Mouse (Mus musculus) adrenal gland, postnatal 14 days (tissue): ENCODE measurements around the gene Wwox. TPM values are rescaled to one million over a fixed set of nuclear protein-coding genes. Genes with fewer than 3 reads are reported as not detected.
"Not testable (repeated sequence)": the region's sequence is repeated elsewhere in the genome, so short reads cannot be mapped to it uniquely, and the experiment has no call there.

Experiments used
- DNase-seq: peaks from one replicate; pipeline ENCODE4 v3.0.0; 2021; ENCODE audit warnings: mixed read lengths
- total RNA-seq: library from RNA; stranded (reverse); gene quantifications from 2 replicates; pipeline ENCODE4 v1.2.3, GENCODE M21; 2021

The Wwox gene
- total RNA-seq, 1 experiment from 2014 or later, result 22.4 TPM

- no peak for DNase-seq
These were observed 367.5 kb downstream of the Wwox start for GRCm38 (mm10) chr8:114806826-114807420.

- no peak for DNase-seq
These were observed 368.4 kb downstream of the Wwox start for GRCm38 (mm10) chr8:114807676-114808426.

GRCm38 (mm10) chr8:114810470-114810869, 371.0 kb downstream of the Wwox start:
- no peak for DNase-seq

GRCm38 (mm10) chr8:114813830-114814229, 374.4 kb downstream of the Wwox start:
- no peak for DNase-seq

- peak; percentile 10 for DNase-seq
These were observed 375.6 kb downstream of the Wwox start for GRCm38 (mm10) chr8:114814769-114815736.

GRCm38 (mm10) chr8:114816343-114816742, 376.9 kb downstream of the Wwox start:
- no peak for DNase-seq

- no peak for DNase-seq
These were observed 377.5 kb downstream of the Wwox start for GRCm38 (mm10) chr8:114816949-114817348.

- DNase-seq, result peak; percentile 61
These were observed 382.1 kb downstream of the Wwox start for GRCm38 (mm10) chr8:114821543-114821942.

GRCm38 (mm10) chr8:114825460-114825859, 386.0 kb downstream of the Wwox start:
- no peak for DNase-seq

- DNase-seq, result no peak
These were observed 387.5 kb downstream of the Wwox start for GRCm38 (mm10) chr8:114826991-114827390.

- not testable (repeated sequence) for DNase-seq
These were observed 388.4 kb downstream of the Wwox start for GRCm38 (mm10) chr8:114827810-114828209.

- no peak for DNase-seq
These were observed 392.1 kb downstream of the Wwox start for GRCm38 (mm10) chr8:114831595-114831994.

GRCm38 (mm10) chr8:114832251-114832774, 392.9 kb downstream of the Wwox start:
- DNase-seq, result peak; percentile 19

- DNase-seq, result no peak
These were observed 395.3 kb downstream of the Wwox start for GRCm38 (mm10) chr8:114834730-114835129.

GRCm38 (mm10) chr8:114839998-114840397, 400.5 kb downstream of the Wwox start:
- no peak for DNase-seq

- peak; percentile 15 for DNase-seq
These were observed 408.2 kb downstream of the Wwox start for GRCm38 (mm10) chr8:114847666-114848065.

- DNase-seq, result no peak
These were observed 410.0 kb downstream of the Wwox start for GRCm38 (mm10) chr8:114849461-114849860.

GRCm38 (mm10) chr8:114850014-114850870, 410.8 kb downstream of the Wwox start:
- DNase-seq, result no peak

GRCm38 (mm10) chr8:114853765-114854164, 414.3 kb downstream of the Wwox start:
- no peak for DNase-seq

GRCm38 (mm10) chr8:114855833-114856232, 416.4 kb downstream of the Wwox start:
- DNase-seq, result no peak

- no peak for DNase-seq
These were observed 426.5 kb downstream of the Wwox start for GRCm38 (mm10) chr8:114865911-114866310.
